Mouse (Mus musculus): ENCODE measurements around the gene D5Ertd579e. TPM values are rescaled to one million over a fixed set of nuclear protein-coding genes. Genes with fewer than 3 reads are reported as not detected.

The D5Ertd579e gene
- total and polyA plus RNA-seq, 2 experiments from 2014 or later = 32.2 to 56.2 TPM

GRCm38 (mm10) chr5:36704684-36705083 is 8.9 kb upstream of the D5Ertd579e start:
- H3K9ac ChIP-seq (replicated peaks; ENCODE audit: low read length) = no peak overlapping the region
- no peak overlapping the region for H3K4me3 ChIP-seq (ENCODE audit: low read length)
- DNase-seq (ENCODE audit: low spot score) (no peak), ATAC-seq (no peak; the same call in 1 of the 2 replicates)
- H3K27ac ChIP-seq = no peak overlapping the region
- no peaks in the 10 kb centered on the region for H3K36me3 ChIP-seq (ENCODE audit: insufficient read depth, low read length)
- no peaks in the 10 kb centered on the region for H3K27me3 ChIP-seq (ENCODE audit: insufficient read depth, low read length)
- H3K9me3 ChIP-seq (ENCODE audit: low read length) = no peaks in the 10 kb centered on the region
- no peak overlapping the region for H3K4me2 ChIP-seq (ENCODE audit: low read depth, low read length)
- no peak for TF ChIP-seq CTCF (IDR thresholded peaks at IDR 0.05; ENCODE audit: low read depth)
- H3K4me1 ChIP-seq (ENCODE audit: insufficient read depth, low read length) = no peaks in the 10 kb centered on the region
- WGBS = 72% methylated on average over 6 of the region's 6 CpGs

GRCm38 (mm10) chr5:36700939-36701620 is 5.3 kb upstream of the D5Ertd579e start:
- no peak for TF ChIP-seq CTCF (IDR thresholded peaks at IDR 0.05; ENCODE audit: low read depth)
- no peak for ATAC-seq
- Histone ChIP-seq H3K36me3 (ENCODE audit: insufficient read depth, low read length) (no peaks in the 10 kb centered on the region), H3K4me3 (ENCODE audit: low read length) (no peak overlapping the region), H3K4me2 (ENCODE audit: low read depth, low read length) (no peak overlapping the region), H3K27me3 (ENCODE audit: insufficient read depth, low read length) (no peaks in the 10 kb centered on the region), H3K27ac (no peak overlapping the region), H3K4me1 (ENCODE audit: insufficient read depth, low read length) (no peaks in the 10 kb centered on the region), H3K9ac (replicated peaks; ENCODE audit: low read length) (no peak overlapping the region), H3K9me3 (ENCODE audit: low read length) (no peaks in the 10 kb centered on the region)
- no peak for DNase-seq (ENCODE audit: low spot score)
- 79% methylated on average over 6 of the region's 6 CpGs for WGBS

GRCm38 (mm10) chr5:36698689-36699088 is 2.9 kb upstream of the D5Ertd579e start:
- Histone ChIP-seq H3K4me1 (ENCODE audit: insufficient read depth, low read length) (0 out of 2 replicates have a peak, but pooled peaks cover 4% of the 10 kb centered on the region), H3K9ac (replicated peaks; ENCODE audit: low read length) (no peak overlapping the region), H3K27ac (no peak overlapping the region), H3K4me3 (ENCODE audit: low read length) (no peak overlapping the region), H3K36me3 (ENCODE audit: insufficient read depth, low read length) (no peaks in the 10 kb centered on the region), H3K27me3 (ENCODE audit: insufficient read depth, low read length) (no peaks in the 10 kb centered on the region), H3K4me2 (ENCODE audit: low read depth, low read length) (no peak overlapping the region), H3K9me3 (ENCODE audit: low read length) (no peaks in the 10 kb centered on the region)
- DNase-seq (ENCODE audit: low spot score) = no peak
- WGBS = 68% methylated on average over 5 of the region's 5 CpGs
- no peak for ATAC-seq
- no peak for TF ChIP-seq CTCF (IDR thresholded peaks at IDR 0.05; ENCODE audit: low read depth)

- TF ChIP-seq CTCF (IDR thresholded peaks at IDR 0.05; ENCODE audit: low read depth) = no peak
- Histone ChIP-seq H3K9me3 (ENCODE audit: low read length) (no peaks in the 10 kb centered on the region), H3K27me3 (ENCODE audit: insufficient read depth, low read length) (no peaks in the 10 kb centered on the region), H3K4me2 (ENCODE audit: low read depth, low read length) (no peak overlapping the region), H3K9ac (replicated peaks; ENCODE audit: low read length) (no peak overlapping the region), H3K4me1 (ENCODE audit: insufficient read depth, low read length) (0 out of 2 replicates have a peak, but pooled peaks cover 4% of the 10 kb centered on the region), H3K4me3 (ENCODE audit: low read length) (no peak overlapping the region), H3K27ac (no peak overlapping the region), H3K36me3 (ENCODE audit: insufficient read depth, low read length) (no peaks in the 10 kb centered on the region)
- DNase-seq (ENCODE audit: low spot score) (no peak), ATAC-seq (no peak)
- WGBS = 80% methylated on average over 7 of the region's 7 CpGs
Measured at GRCm38 (mm10) chr5:36698067-36698670, 2.3 kb upstream of the D5Ertd579e start.

- 76% methylated on average over 11 of the region's 11 CpGs for WGBS
- no peak for ATAC-seq
- H3K4me2 ChIP-seq (ENCODE audit: low read depth, low read length) = peak overlapping the region; percentile 80
- 0 out of 2 replicates have a peak, but pooled peaks cover 4% of the 10 kb centered on the region for H3K4me1 ChIP-seq (ENCODE audit: insufficient read depth, low read length)
- peak; percentile 13 for DNase-seq (ENCODE audit: low spot score)
- peak overlapping the region; percentile 83 for H3K4me3 ChIP-seq (ENCODE audit: low read length)
- H3K9me3 ChIP-seq (ENCODE audit: low read length) = no peaks in the 10 kb centered on the region
- H3K36me3 ChIP-seq (ENCODE audit: insufficient read depth, low read length) = no peaks in the 10 kb centered on the region
- peak overlapping the region; percentile 90; the same call in 1 of the 2 replicates for H3K27ac ChIP-seq
- H3K9ac ChIP-seq (replicated peaks; ENCODE audit: low read length) = peak overlapping the region; percentile 90; the same call in 1 of the 2 replicates
- no peak for TF ChIP-seq CTCF (IDR thresholded peaks at IDR 0.05; ENCODE audit: low read depth)
- no peaks in the 10 kb centered on the region for H3K27me3 ChIP-seq (ENCODE audit: insufficient read depth, low read length)
Measured at GRCm38 (mm10) chr5:36696504-36697300, 878 bp upstream of the D5Ertd579e start.

- no peak for ATAC-seq
- WGBS = 5% methylated on average over 14 of the region's 14 CpGs
- H3K4me3 ChIP-seq (ENCODE audit: low read length) = peak overlapping the region; percentile 83
Measured at GRCm38 (mm10) chr5:36695005-36695404, 819 bp downstream of the D5Ertd579e start.

More at GRCm38 (mm10) chr5:36695005-36695404, 819 bp downstream of the D5Ertd579e start:
- H3K4me2 ChIP-seq (ENCODE audit: low read depth, low read length) = peak overlapping the region; percentile 80
- H3K27me3 ChIP-seq (ENCODE audit: insufficient read depth, low read length) = no peaks in the 10 kb centered on the region
- H3K27ac ChIP-seq = peak overlapping the region; percentile 90
- no peaks in the 10 kb centered on the region for H3K36me3 ChIP-seq (ENCODE audit: insufficient read depth, low read length)
- peak overlapping the region; percentile 90 for H3K9ac ChIP-seq (replicated peaks; ENCODE audit: low read length)
- 0 out of 2 replicates have a peak, but pooled peaks cover 4% of the 10 kb centered on the region for H3K4me1 ChIP-seq (ENCODE audit: insufficient read depth, low read length)
- TF ChIP-seq CTCF (IDR thresholded peaks at IDR 0.05; ENCODE audit: low read depth) = no peak
- H3K9me3 ChIP-seq (ENCODE audit: low read length) = no peaks in the 10 kb centered on the region
- peak; percentile 30 for DNase-seq (ENCODE audit: low spot score)
